Mouse (Mus musculus) liver, embryonic 14.5 days (tissue): ENCODE measurements around the gene Lgr6. TPM values are rescaled to one million over a fixed set of nuclear protein-coding genes. Genes with fewer than 3 reads are reported as not detected.

Experiments used
- ATAC-seq: fragments of 200-750 bp; cut with Nextera tagmentation; 2 replicates; pipeline ENCODE4 v1.8.0; 2017; ENCODE audit warnings: moderate number of reproducible peaks, mild to moderate bottlenecking, moderate library complexity; ENCODE audit not compliant: insufficient read depth
- DNase-seq, 3 experiments: peaks; one replicate each; pipeline ENCODE4 v3.0.0-alpha.2; 2012 to 2013; ENCODE audit warnings: low read depth in 3 of 3, low spot score in 3 of 3
- H3K27ac ChIP-seq: fragments of 300-500 bp; sonication (generic); 2 replicates; pipeline ENCODE4 v1.5.1; 2014; ENCODE audit warnings: moderate library complexity, mild to moderate bottlenecking, control low read depth, inconsistent platforms
- H3K27me3 ChIP-seq: fragments of 300-500 bp; sonication (generic); 2 replicates; pipeline ENCODE4 v1.6.1; 2014; ENCODE audit warnings: mild to moderate bottlenecking, low read length, moderate library complexity; ENCODE audit not compliant: control insufficient read depth, insufficient read depth
- H3K36me3 ChIP-seq: fragments of 300-500 bp; sonication (generic); replicated peaks from 2 replicates; pipeline ENCODE4 v1.6.1; 2014; ENCODE audit warnings: low read depth; ENCODE audit not compliant: control insufficient read depth, insufficient read depth
- H3K4me1 ChIP-seq, 2 experiments: fragments of 200-500 bp in 1 of 2; fragments of 300-500 bp in 1 of 2; sonication (generic) in 1 of 2; replicated peaks; 2 replicates each; pipeline ENCODE4 v1.6.1; 2012 to 2014; ENCODE audit warnings: antibody characterized with exemption in 1 of 2, inconsistent platforms in 1 of 2, low read length in 1 of 2; ENCODE audit not compliant: control insufficient read depth in 2 of 2, insufficient read depth in 2 of 2
- H3K4me2 ChIP-seq: fragments of 300-500 bp; sonication (generic); 2 replicates; pipeline ENCODE4 v1.6.1; 2014; ENCODE audit warnings: low read depth, mild to moderate bottlenecking, control low read depth, moderate library complexity
- H3K4me3 ChIP-seq, 2 experiments: fragments of 200-500 bp in 1 of 2; fragments of 300-500 bp in 1 of 2; sonication (generic) in 1 of 2; 2 replicates each; pipeline ENCODE4 v1.5.1; 2012 to 2014; ENCODE audit warnings: low read depth in 2 of 2, low read length in 2 of 2, mild to moderate bottlenecking in 2 of 2, control low read depth in 1 of 2, inconsistent platforms in 1 of 2, moderate library complexity in 1 of 2; ENCODE audit not compliant: insufficient read depth in 1 of 2
- H3K9ac ChIP-seq: fragments of 300-500 bp; sonication (generic); replicated peaks from 2 replicates; pipeline ENCODE4 v1.6.1; 2014; ENCODE audit warnings: mild to moderate bottlenecking, control low read depth, moderate library complexity
- H3K9me3 ChIP-seq: fragments of 300-500 bp; sonication (generic); 2 replicates; pipeline ENCODE4 v1.6.1; 2016; ENCODE audit warnings: low read length, mixed read lengths; ENCODE audit not compliant: control insufficient read depth
- CTCF ChIP-seq: IDR thresholded peaks from 2 replicates; pipeline ENCODE4 v1.5.1; 2016; ENCODE audit warnings: antibody characterized with exemption, low read depth, control low read depth
- EP300 ChIP-seq: IDR thresholded peaks from 2 replicates; pipeline ENCODE4 v1.6.1; 2016; ENCODE audit warnings: antibody characterized with exemption, low read depth
- WGBS: fragments of 180-500 bp; shearing (Covaris S2); extraction: QIAGEN DNeasy Blood & Tissue Kit; methylation state at CpG from one replicate; pipeline ENCODE4 v1.1.7; 2014; ENCODE audit not compliant: insufficient replicate concordance; 5-methylcytosine and 5-hydroxymethylcytosine counted together
- polyA plus RNA-seq, 2 experiments: library from polyadenylated mRNA; depleted of rRNA in 1 of 2; stranded (reverse) in 1 of 2; unstranded in 1 of 2; fragments of >200 nt; fragmentation: Nextera tagmentation in 1 of 2; extraction: Ambion mirVana in 1 of 2; gene quantifications; 2 replicates each; pipeline versions ENCODE4 v1.2.1 to v1.2.3; 2012 to 2014

Gene Lgr6
- polyA plus RNA-seq, 2 experiments = 0.02 to 0.05 TPM

- DNase-seq (no peak), ATAC-seq (no peak)
- no peak overlapping the region for H3K9ac ChIP-seq
These were observed 88.0 kb downstream of the Lgr6 start for GRCm38 (mm10) chr1:135016907-135017655.

GRCm38 (mm10) chr1:135014921-135015445 is 90.1 kb downstream of the Lgr6 start:
- Histone ChIP-seq H3K27me3 (no peaks in the 10 kb centered on the region; the same call in 1 of the 2 replicates), H3K4me3 (no peak overlapping the region), H3K27ac (no peak overlapping the region), H3K9ac (no peak overlapping the region), H3K36me3 (no peaks in the 10 kb centered on the region), H3K9me3 (no peaks in the 10 kb centered on the region), H3K4me1 (no peaks in the 10 kb centered on the region), H3K4me2 (no peak overlapping the region)
- no peak for ATAC-seq
- 57% methylated on average over 10 of the region's 10 CpGs for WGBS
- DNase-seq = no peak
- TF ChIP-seq CTCF = no peak
- no peak for TF ChIP-seq EP300

More at GRCm38 (mm10) chr1:135016907-135017655, 88.0 kb downstream of the Lgr6 start:
- H3K9me3 ChIP-seq = no peaks in the 10 kb centered on the region
- no peak overlapping the region for H3K4me2 ChIP-seq
- no peaks in the 10 kb centered on the region; a peak in 1 of 4 replicates for H3K4me1 ChIP-seq
- no peak overlapping the region for H3K4me3 ChIP-seq
- no peaks in the 10 kb centered on the region for H3K36me3 ChIP-seq
- TF ChIP-seq CTCF = no peak
- TF ChIP-seq EP300 = no peak
- no peaks in the 10 kb centered on the region; the same call in 1 of the 2 replicates for H3K27me3 ChIP-seq
- no peak overlapping the region for H3K27ac ChIP-seq
- 56% methylated on average over 10 of the region's 10 CpGs for WGBS

- Histone ChIP-seq H3K36me3 (no peaks in the 10 kb centered on the region), H3K9ac (no peak overlapping the region), H3K4me3 (no peak overlapping the region), H3K9me3 (no peaks in the 10 kb centered on the region), H3K27me3 (no peaks in the 10 kb centered on the region), H3K4me1 (no peaks in the 10 kb centered on the region), H3K27ac (no peak overlapping the region), H3K4me2 (no peak overlapping the region)
- ATAC-seq (no peak), DNase-seq (no peak)
- 56% methylated on average over 9 of the region's 9 CpGs for WGBS
- TF ChIP-seq EP300 (no peak), CTCF (no peak)
These were observed 92.6 kb downstream of the Lgr6 start for GRCm38 (mm10) chr1:135012472-135012871.

- Histone ChIP-seq H3K9me3 (no peaks in the 10 kb centered on the region), H3K4me3 (no peak overlapping the region), H3K27ac (no peak overlapping the region), H3K27me3 (no peaks in the 10 kb centered on the region), H3K36me3 (no peaks in the 10 kb centered on the region), H3K9ac (no peak overlapping the region), H3K4me1 (no peaks in the 10 kb centered on the region), H3K4me2 (no peak overlapping the region)
- DNase-seq = no peak
- TF ChIP-seq CTCF = no peak
- no peak for TF ChIP-seq EP300
- no peak for ATAC-seq
- 80% methylated on average over 5 of the region's 5 CpGs for WGBS
These were observed 93.2 kb downstream of the Lgr6 start for GRCm38 (mm10) chr1:135011912-135012311.

- no peak for DNase-seq
- no peak overlapping the region for H3K4me3 ChIP-seq
- no peak overlapping the region for H3K9ac ChIP-seq
- no peaks in the 10 kb centered on the region for H3K36me3 ChIP-seq
- no peak for TF ChIP-seq EP300
- no peak for TF ChIP-seq CTCF
- no peak overlapping the region for H3K27ac ChIP-seq
- no peaks in the 10 kb centered on the region for H3K4me1 ChIP-seq
- WGBS = 64% methylated on average over 3 of the region's 3 CpGs
- no peaks in the 10 kb centered on the region for H3K27me3 ChIP-seq
- H3K9me3 ChIP-seq = no peaks in the 10 kb centered on the region
- no peak overlapping the region for H3K4me2 ChIP-seq
- no peak for ATAC-seq
These were observed 95.2 kb downstream of the Lgr6 start for GRCm38 (mm10) chr1:135009833-135010232.
